Mouse (Mus musculus) CH12.LX (cell line): ENCODE data around the gene Kcnrg.

Experiments used
- CHD1 ChIP-seq: IDR thresholded peaks from 2 replicates; pipeline ENCODE4 v1.6.1; 2012; ENCODE audit warnings: low read depth, low read length, improper control_type of control experiment, inconsistent platforms
- CHD2 ChIP-seq: IDR thresholded peaks from 2 replicates; pipeline ENCODE4 v1.6.1; 2011; ENCODE audit warnings: low read length, improper control_type of control experiment
- CTCF ChIP-seq, 2 experiments: IDR thresholded peaks in 1 of 2; conservative IDR thresholded peaks in 1 of 2; 2 replicates each; pipeline ENCODE4 v1.5.1; 2011 to 2012; ENCODE audit warnings: low read depth in 2 of 2, low read length in 2 of 2, improper control_type of control experiment in 1 of 2, inconsistent platforms in 1 of 2, mild to moderate bottlenecking in 1 of 2, moderate library complexity in 1 of 2
- GABPA ChIP-seq: IDR thresholded peaks from 2 replicates; pipeline ENCODE4 v1.6.1; 2012; ENCODE audit warnings: low read depth, low read length, improper control_type of control experiment, inconsistent platforms; ENCODE audit not compliant: insufficient replicate concordance
- JUND ChIP-seq: conservative IDR thresholded peaks from 2 replicates; pipeline ENCODE4 v1.6.1; 2011; ENCODE audit warnings: low read depth, low read length, improper control_type of control experiment
- MAX ChIP-seq: IDR thresholded peaks from 2 replicates; pipeline ENCODE4 v1.6.1; 2011; ENCODE audit warnings: low read length, improper control_type of control experiment
- MXI1 ChIP-seq: IDR thresholded peaks from 2 replicates; pipeline ENCODE4 v1.6.1; 2011; ENCODE audit warnings: mild to moderate bottlenecking, low read depth, low read length, improper control_type of control experiment
- POLR2A ChIP-seq: IDR thresholded peaks from 2 replicates; pipeline ENCODE4 v1.6.1; 2011; ENCODE audit warnings: low read depth, mild to moderate bottlenecking, improper control_type of control experiment, low read length
- SIN3A ChIP-seq: IDR thresholded peaks from 2 replicates; pipeline ENCODE4 v1.6.1; 2012; ENCODE audit warnings: low read length, improper control_type of control experiment, inconsistent platforms
- SMC3 ChIP-seq: IDR thresholded peaks from 2 replicates; pipeline ENCODE4 v1.6.1; 2011; ENCODE audit warnings: low read depth, low read length, improper control_type of control experiment
- TBP ChIP-seq: conservative IDR thresholded peaks from 2 replicates; pipeline ENCODE4 v1.6.1; 2011; ENCODE audit warnings: low read depth, low read length, improper control_type of control experiment
- ZMIZ1 ChIP-seq: IDR thresholded peaks from 2 replicates; pipeline ENCODE4 v1.6.1; 2012; ENCODE audit warnings: low read depth, mild to moderate bottlenecking, inconsistent platforms, low read length, improper control_type of control experiment
- ZNF384 ChIP-seq: IDR thresholded peaks from 2 replicates; pipeline ENCODE4 v1.6.1; 2012; ENCODE audit warnings: low read depth, low read length, improper control_type of control experiment, inconsistent platforms

DNA sequence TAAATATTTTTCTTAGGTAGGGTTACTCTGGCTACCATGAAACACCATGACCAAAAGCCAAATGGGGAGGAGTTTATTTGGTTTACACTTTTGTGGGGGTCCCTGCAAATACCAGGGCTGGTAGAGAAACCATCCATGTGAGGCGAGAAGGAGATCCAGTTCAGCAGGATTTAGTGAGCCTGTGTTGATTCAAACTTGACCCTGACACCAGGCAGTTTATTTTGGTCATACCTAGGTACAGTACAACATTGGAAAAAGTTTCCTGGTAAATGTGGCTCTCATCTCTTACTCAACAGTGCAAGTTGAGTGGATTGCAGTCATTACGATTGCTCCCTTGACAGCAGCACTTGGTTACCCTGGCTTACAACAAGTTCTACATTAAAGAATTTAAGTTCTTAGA, 6.1 kb downstream of the Kcnrg start:
- no peak for TF ChIP-seq CTCF (conservative IDR thresholded peaks at IDR 0.05 in 1 of 2, IDR thresholded peaks at IDR 0.05 in 1 of 2; ENCODE audit: low read depth in 2 of 2, low read length in 2 of 2)
- TF ChIP-seq CHD2 = no peak
- no peak for TF ChIP-seq ZMIZ1
- no peak for TF ChIP-seq POLR2A
- no peak for TF ChIP-seq GABPA
- TF ChIP-seq ZNF384 = no peak
- TF ChIP-seq JUND = no peak
- TF ChIP-seq TBP = no peak
- no peak for TF ChIP-seq SMC3
- no peak for TF ChIP-seq SIN3A
- no peak for TF ChIP-seq CHD1
- TF ChIP-seq MXI1 = no peak
- TF ChIP-seq MAX = no peak
